Mouse (Mus musculus): ENCODE data around the gene Baz2b. TPM values are rescaled to one million over a fixed set of nuclear protein-coding genes. Genes with fewer than 3 reads are reported as not detected.
"Not testable (repeated sequence)": the region's sequence is repeated elsewhere in the genome, so short reads cannot be mapped to it uniquely, and the experiment has no call there.

Baz2b gene
- polyA plus RNA-seq, 1 experiment: 15.0 TPM

GRCm38 (mm10) chr2:60135796-60136195 lies 73.8 kb downstream of the Baz2b start:
- no peak overlapping the region for H3K27ac ChIP-seq (ENCODE audit: insufficient read depth, low read depth, low read length)
- H3K27me3 ChIP-seq (replicated peaks; ENCODE audit: control insufficient read depth, insufficient read depth, low read length): no peaks in the 10 kb centered on the region
- 71% methylated on average over 2 of the region's 2 CpGs for WGBS
- TF ChIP-seq CTCF (conservative IDR thresholded peaks at IDR 0.05; ENCODE audit: insufficient read depth, insufficient read length, low read depth, low read length) (no peak), POLR2A (IDR thresholded peaks at IDR 0.05; ENCODE audit: low read depth, low read length) (no peak)
- no peaks in the 10 kb centered on the region for H3K4me1 ChIP-seq (ENCODE audit: control insufficient read depth, insufficient read depth, low read length)
- H3K4me3 ChIP-seq (ENCODE audit: insufficient read depth, low read depth, low read length): no peak overlapping the region
- DNase-seq: no peak
- no peaks in the 10 kb centered on the region for H3K36me3 ChIP-seq (ENCODE audit: control insufficient read depth, insufficient read depth, low read length)

- H3K4me1 ChIP-seq (ENCODE audit: control insufficient read depth, insufficient read depth, low read length); H3K27me3 ChIP-seq (replicated peaks; ENCODE audit: control insufficient read depth, insufficient read depth, low read length); H3K36me3 ChIP-seq (ENCODE audit: control insufficient read depth, insufficient read depth, low read length); H3K4me3 ChIP-seq (ENCODE audit: insufficient read depth, low read depth, low read length); DNase-seq; H3K27ac ChIP-seq (ENCODE audit: insufficient read depth, low read depth, low read length): not testable (repeated sequence)
- WGBS: 98% methylated on average over 7 of the region's 7 CpGs
Measured at GRCm38 (mm10) chr2:60134958-60135357, 74.7 kb downstream of the Baz2b start.

GRCm38 (mm10) chr2:60133072-60133471 lies 76.6 kb downstream of the Baz2b start:
- DNase-seq: no peak
- WGBS: 59% methylated on average over 2 of the region's 2 CpGs
- TF ChIP-seq CTCF (conservative IDR thresholded peaks at IDR 0.05; ENCODE audit: insufficient read depth, insufficient read length, low read depth, low read length): no peak
- TF ChIP-seq POLR2A (IDR thresholded peaks at IDR 0.05; ENCODE audit: low read depth, low read length): no peak

GRCm38 (mm10) chr2:60132269-60133042 lies 77.2 kb downstream of the Baz2b start:
- H3K27ac ChIP-seq (ENCODE audit: insufficient read depth, low read depth, low read length): no peak overlapping the region

More at GRCm38 (mm10) chr2:60133072-60133471, 76.6 kb downstream of the Baz2b start:
- Histone ChIP-seq H3K27ac (ENCODE audit: insufficient read depth, low read depth, low read length) (no peak overlapping the region), H3K36me3 (ENCODE audit: control insufficient read depth, insufficient read depth, low read length) (no peaks in the 10 kb centered on the region), H3K4me3 (ENCODE audit: insufficient read depth, low read depth, low read length) (no peak overlapping the region), H3K4me1 (ENCODE audit: control insufficient read depth, insufficient read depth, low read length) (no peaks in the 10 kb centered on the region), H3K27me3 (replicated peaks; ENCODE audit: control insufficient read depth, insufficient read depth, low read length) (no peaks in the 10 kb centered on the region)

DNA sequence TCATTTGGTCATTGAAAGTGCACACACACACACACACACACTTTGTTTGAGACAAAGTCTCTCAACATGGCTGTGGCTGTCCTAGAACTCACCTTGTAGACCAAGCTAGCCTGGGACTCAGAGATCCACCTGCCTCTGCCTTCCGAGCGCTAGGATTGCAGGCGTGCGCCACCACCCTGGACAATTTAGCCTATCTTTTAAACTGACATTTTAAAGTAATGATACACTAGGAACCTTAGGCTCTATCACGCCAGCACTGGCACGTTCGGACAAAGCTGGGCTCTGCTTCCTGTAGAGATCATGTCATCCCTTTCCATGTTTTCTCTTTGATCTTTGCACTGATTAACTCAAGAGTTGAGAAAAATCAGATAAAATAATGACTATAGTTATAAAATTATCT lies 81.0 kb downstream of the Baz2b start:
- Histone ChIP-seq H3K4me1 (ENCODE audit: control insufficient read depth, insufficient read depth, low read length) (no peaks in the 10 kb centered on the region), H3K4me3 (ENCODE audit: insufficient read depth, low read depth, low read length) (no peak overlapping the region), H3K27ac (ENCODE audit: insufficient read depth, low read depth, low read length) (no peak overlapping the region), H3K27me3 (replicated peaks; ENCODE audit: control insufficient read depth, insufficient read depth, low read length) (no peaks in the 10 kb centered on the region), H3K36me3 (ENCODE audit: control insufficient read depth, insufficient read depth, low read length) (no peaks in the 10 kb centered on the region)
- WGBS: 95% methylated on average over 7 of the region's 7 CpGs
- DNase-seq: no peak
- no peak for TF ChIP-seq POLR2A (IDR thresholded peaks at IDR 0.05; ENCODE audit: low read depth, low read length)
- no peak for TF ChIP-seq CTCF (conservative IDR thresholded peaks at IDR 0.05; ENCODE audit: insufficient read depth, insufficient read length, low read depth, low read length)

More at GRCm38 (mm10) chr2:60132269-60133042, 77.2 kb downstream of the Baz2b start:
- WGBS: 80% methylated on average over 10 of the region's 10 CpGs
- TF ChIP-seq CTCF (conservative IDR thresholded peaks at IDR 0.05; ENCODE audit: insufficient read depth, insufficient read length, low read depth, low read length): no peak
- TF ChIP-seq POLR2A (IDR thresholded peaks at IDR 0.05; ENCODE audit: low read depth, low read length): no peak
- H3K27me3 ChIP-seq (replicated peaks; ENCODE audit: control insufficient read depth, insufficient read depth, low read length): no peaks in the 10 kb centered on the region
- no peaks in the 10 kb centered on the region for H3K4me1 ChIP-seq (ENCODE audit: control insufficient read depth, insufficient read depth, low read length)
- no peak for DNase-seq
- no peaks in the 10 kb centered on the region for H3K36me3 ChIP-seq (ENCODE audit: control insufficient read depth, insufficient read depth, low read length)
- no peak overlapping the region for H3K4me3 ChIP-seq (ENCODE audit: insufficient read depth, low read depth, low read length)

GRCm38 (mm10) chr2:60126831-60127230 lies 82.8 kb downstream of the Baz2b start:
- no peak for DNase-seq

DNA sequence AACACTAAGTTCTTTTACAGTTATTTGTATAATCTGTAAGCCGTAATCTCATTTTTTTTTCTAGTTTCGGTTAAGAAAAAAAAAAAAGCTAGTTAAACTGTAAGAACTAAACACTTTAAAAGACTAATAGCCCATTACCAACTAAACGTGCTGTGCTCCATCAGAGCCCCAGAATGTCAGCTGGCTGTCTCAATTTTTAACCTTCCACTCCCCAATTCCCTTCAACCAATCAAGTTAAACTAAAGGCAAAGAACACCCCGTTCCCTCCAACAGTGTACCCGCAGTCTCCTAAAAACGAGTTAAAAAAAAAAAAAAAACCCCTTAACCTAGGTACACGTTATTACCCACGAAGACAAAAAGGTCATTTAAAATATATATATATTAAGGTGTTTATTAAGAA lies 83.3 kb downstream of the Baz2b start:
- 19% methylated on average over 8 of the region's 8 CpGs for WGBS
- H3K4me1 ChIP-seq (ENCODE audit: control insufficient read depth, insufficient read depth, low read length): peaks cover 7% of the 10 kb centered on the region
- no peak overlapping the region for H3K27ac ChIP-seq (ENCODE audit: insufficient read depth, low read depth, low read length)
- TF ChIP-seq POLR2A (IDR thresholded peaks at IDR 0.05; ENCODE audit: low read depth, low read length) (no peak), CTCF (conservative IDR thresholded peaks at IDR 0.05; ENCODE audit: insufficient read depth, insufficient read length, low read depth, low read length) (no peak)
- DNase-seq: peak; percentile 31
- no peaks in the 10 kb centered on the region for H3K27me3 ChIP-seq (replicated peaks; ENCODE audit: control insufficient read depth, insufficient read depth, low read length)
- H3K36me3 ChIP-seq (ENCODE audit: control insufficient read depth, insufficient read depth, low read length): no peaks in the 10 kb centered on the region
- H3K4me3 ChIP-seq (ENCODE audit: insufficient read depth, low read depth, low read length): peak overlapping the region; percentile 69; the same call in 1 of the 2 replicates

More at GRCm38 (mm10) chr2:60126831-60127230, 82.8 kb downstream of the Baz2b start:
- Histone ChIP-seq H3K4me1 (ENCODE audit: control insufficient read depth, insufficient read depth, low read length) (peaks cover 4% of the 10 kb centered on the region), H3K36me3 (ENCODE audit: control insufficient read depth, insufficient read depth, low read length) (no peaks in the 10 kb centered on the region), H3K4me3 (ENCODE audit: insufficient read depth, low read depth, low read length) (no peak overlapping the region), H3K27me3 (replicated peaks; ENCODE audit: control insufficient read depth, insufficient read depth, low read length) (no peaks in the 10 kb centered on the region), H3K27ac (ENCODE audit: insufficient read depth, low read depth, low read length) (no peak overlapping the region)
- TF ChIP-seq CTCF (conservative IDR thresholded peaks at IDR 0.05; ENCODE audit: insufficient read depth, insufficient read length, low read depth, low read length) (no peak), POLR2A (IDR thresholded peaks at IDR 0.05; ENCODE audit: low read depth, low read length) (no peak)
- WGBS: 68% methylated on average over 7 of the region's 7 CpGs
